Mouse (Mus musculus) liver, postnatal 0 days (tissue): Measurements from ENCODE around the gene Tspan18.

Experiments
- CTCF ChIP-seq: sonication (generic); IDR thresholded peaks from 2 replicates; pipeline ENCODE4 v1.5.1; 2016; ENCODE audit warnings: antibody characterized with exemption, low read depth
- EP300 ChIP-seq: IDR thresholded peaks from 2 replicates; pipeline ENCODE4 v1.6.1; 2016; ENCODE audit warnings: antibody characterized with exemption, low read depth, mild to moderate bottlenecking

DNA sequence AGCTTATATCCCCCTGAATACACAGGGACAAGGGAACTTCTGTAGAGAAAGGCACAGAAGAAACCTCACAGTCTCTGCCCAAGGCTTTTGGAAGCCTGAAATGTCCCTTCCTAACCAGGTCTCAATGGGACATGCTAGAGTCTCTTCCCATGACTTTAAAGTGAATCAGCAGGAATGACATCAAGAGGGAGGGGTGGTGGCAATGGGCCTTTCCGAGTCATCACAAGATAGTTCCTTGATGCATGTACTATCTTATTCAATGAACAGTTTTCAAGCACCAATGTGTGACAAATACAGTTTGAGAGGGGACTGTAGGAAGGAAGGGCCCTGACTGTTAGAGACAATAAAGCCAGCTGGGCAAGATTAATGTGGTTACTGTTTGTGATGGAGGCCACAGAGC lies 20.3 kb upstream of the Tspan18 start:
- no peak for TF ChIP-seq CTCF
- no peak for TF ChIP-seq EP300
